Mouse (Mus musculus) kidney, postnatal 0 days (tissue): ENCODE data around the gene Hsd17b6. TPM values are rescaled to one million over a fixed set of nuclear protein-coding genes. Genes with fewer than 3 reads are reported as not detected.
A peak's percentile ranks its signal among the peaks of the same experiment; 100 is the strongest.

Source experiments
- ATAC-seq: fragments of 200-750 bp; cut with Nextera tagmentation; replicated peaks from 2 replicates; pipeline ENCODE4 v1.8.0; 2017; ENCODE audit warnings: low read depth, moderate number of reproducible peaks, moderate TSS enrichment, moderate library complexity; ENCODE audit not compliant: low FRiP score
- DNase-seq: peaks from one replicate; pipeline ENCODE4 v3.0.0-alpha.2; 2016; ENCODE audit warnings: low spot score
- H3K27ac ChIP-seq: fragments of 300-500 bp; sonication (generic); 2 replicates; pipeline ENCODE4 v1.5.1; 2014; ENCODE audit warnings: mild to moderate bottlenecking
- H3K27me3 ChIP-seq: fragments of 300-500 bp; sonication (generic); 2 replicates; pipeline ENCODE4 v1.6.1; 2014; ENCODE audit warnings: low read length, mixed read lengths; ENCODE audit not compliant: insufficient read depth
- H3K36me3 ChIP-seq: fragments of 300-500 bp; sonication (generic); 2 replicates; pipeline ENCODE4 v1.6.1; 2014; ENCODE audit warnings: low read length, mixed read lengths; ENCODE audit not compliant: insufficient read depth
- H3K4me1 ChIP-seq: fragments of 300-500 bp; sonication (generic); replicated peaks from 2 replicates; pipeline ENCODE4 v1.6.1; 2014; ENCODE audit warnings: antibody characterized with exemption, low read length, mixed read lengths; ENCODE audit not compliant: insufficient read depth
- H3K4me2 ChIP-seq: fragments of 300-500 bp; sonication (generic); 2 replicates; pipeline ENCODE4 v1.6.1; 2014; ENCODE audit warnings: mild to moderate bottlenecking, low read length, moderate library complexity, mixed read lengths
- H3K4me3 ChIP-seq: fragments of 300-500 bp; sonication (generic); replicated peaks from 2 replicates; pipeline ENCODE4 v1.5.1; 2014; ENCODE audit warnings: low read depth, low read length
- H3K9ac ChIP-seq: fragments of 300-500 bp; sonication (generic); 2 replicates; pipeline ENCODE4 v1.6.1; 2014; ENCODE audit warnings: low read depth, low read length
- H3K9me3 ChIP-seq: fragments of 300-500 bp; sonication (generic); replicated peaks from 2 replicates; pipeline ENCODE4 v1.6.1; 2016; ENCODE audit warnings: low read length, inconsistent platforms, mixed read lengths
- CTCF ChIP-seq: IDR thresholded peaks from 2 replicates; pipeline ENCODE4 v1.5.1; 2016; ENCODE audit warnings: antibody characterized with exemption, low read depth, mild to moderate bottlenecking, moderate library complexity
- WGBS: fragments of 180-500 bp; shearing (Covaris S2); extraction: QIAGEN DNeasy Blood & Tissue Kit; methylation state at CpG from one replicate; pipeline ENCODE4 v1.1.7; 2014; 5-methylcytosine and 5-hydroxymethylcytosine counted together
- polyA plus RNA-seq: library from polyadenylated mRNA; unstranded; fragments of >200 nt; fragmentation: Nextera tagmentation; extraction: Ambion mirVana; gene quantifications from 2 replicates; pipeline ENCODE4 v1.2.1, GENCODE M21; 2015

Hsd17b6 gene
- polyA plus RNA-seq, 1 experiment from 2014 or later: not detected

GRCm38 (mm10) chr10:127970359-127970831 lies 37.0 kb downstream of the Hsd17b6 start:
- no peaks in the 10 kb centered on the region for H3K36me3 ChIP-seq
- H3K4me1 ChIP-seq: no peaks in the 10 kb centered on the region
- DNase-seq (peak; percentile 33), ATAC-seq (no peak)
- H3K27me3 ChIP-seq: no peaks in the 10 kb centered on the region
- H3K27ac ChIP-seq: no peak overlapping the region
- 44% methylated on average over 3 of the region's 3 CpGs for WGBS
- no peaks in the 10 kb centered on the region for H3K9me3 ChIP-seq
- H3K4me3 ChIP-seq: no peak overlapping the region
- no peak overlapping the region for H3K9ac ChIP-seq
- TF ChIP-seq CTCF: no peak
- H3K4me2 ChIP-seq: no peak overlapping the region

GRCm38 (mm10) chr10:127969820-127970219 lies 37.6 kb downstream of the Hsd17b6 start:
- no peaks in the 10 kb centered on the region for H3K4me1 ChIP-seq
- ATAC-seq: no peak

GRCm38 (mm10) chr10:127966506-127966905 lies 40.9 kb downstream of the Hsd17b6 start:
- no peak overlapping the region for H3K27ac ChIP-seq
- H3K36me3 ChIP-seq: no peaks in the 10 kb centered on the region
- no peaks in the 10 kb centered on the region for H3K27me3 ChIP-seq
- H3K4me2 ChIP-seq: no peak overlapping the region
- 89% methylated on average over 6 of the region's 6 CpGs for WGBS
- TF ChIP-seq CTCF: no peak
- H3K9me3 ChIP-seq: no peaks in the 10 kb centered on the region
- H3K4me3 ChIP-seq: no peak overlapping the region
- no peak overlapping the region for H3K9ac ChIP-seq
- H3K4me1 ChIP-seq: no peaks in the 10 kb centered on the region
- ATAC-seq: no peak
- DNase-seq: no peak

More at GRCm38 (mm10) chr10:127969820-127970219, 37.6 kb downstream of the Hsd17b6 start:
- no peak overlapping the region for H3K4me3 ChIP-seq
- no peak overlapping the region for H3K9ac ChIP-seq
- H3K9me3 ChIP-seq: no peaks in the 10 kb centered on the region
- WGBS: 33% methylated on average over 4 of the region's 4 CpGs
- H3K27me3 ChIP-seq: no peaks in the 10 kb centered on the region
- H3K36me3 ChIP-seq: no peaks in the 10 kb centered on the region
- DNase-seq: no peak
- TF ChIP-seq CTCF: no peak
- no peak overlapping the region for H3K27ac ChIP-seq
- H3K4me2 ChIP-seq: no peak overlapping the region

- ATAC-seq: no peak
Measured at GRCm38 (mm10) chr10:127964004-127964403, 43.4 kb downstream of the Hsd17b6 start.

GRCm38 (mm10) chr10:127962451-127962850 lies 45.0 kb downstream of the Hsd17b6 start:
- DNase-seq: no peak
- Histone ChIP-seq H3K27ac (no peak overlapping the region), H3K4me3 (no peak overlapping the region), H3K9me3 (no peaks in the 10 kb centered on the region), H3K27me3 (no peaks in the 10 kb centered on the region), H3K36me3 (no peaks in the 10 kb centered on the region), H3K9ac (no peak overlapping the region), H3K4me2 (no peak overlapping the region), H3K4me1 (no peaks in the 10 kb centered on the region)
- 59% methylated on average over 3 of the region's 3 CpGs for WGBS
- TF ChIP-seq CTCF: no peak
- no peak for ATAC-seq

More at GRCm38 (mm10) chr10:127964004-127964403, 43.4 kb downstream of the Hsd17b6 start:
- 55% methylated on average over 3 of the region's 3 CpGs for WGBS
- no peak overlapping the region for H3K4me3 ChIP-seq
- no peak overlapping the region for H3K27ac ChIP-seq
- H3K9ac ChIP-seq: no peak overlapping the region
- no peak for TF ChIP-seq CTCF
- no peak for DNase-seq
- H3K27me3 ChIP-seq: no peaks in the 10 kb centered on the region
- no peaks in the 10 kb centered on the region for H3K36me3 ChIP-seq
- no peaks in the 10 kb centered on the region for H3K9me3 ChIP-seq
- no peak overlapping the region for H3K4me2 ChIP-seq
- H3K4me1 ChIP-seq: no peaks in the 10 kb centered on the region

- no peak for TF ChIP-seq CTCF
- Histone ChIP-seq H3K9ac (no peak overlapping the region), H3K36me3 (no peaks in the 10 kb centered on the region), H3K4me2 (no peak overlapping the region), H3K27me3 (no peaks in the 10 kb centered on the region), H3K4me1 (no peaks in the 10 kb centered on the region), H3K4me3 (no peak overlapping the region), H3K9me3 (no peaks in the 10 kb centered on the region), H3K27ac (no peak overlapping the region)
- ATAC-seq (no peak), DNase-seq (no peak)
- WGBS: 90% methylated on average over 7 of the region's 7 CpGs
Measured at GRCm38 (mm10) chr10:127959161-127959679, 48.2 kb downstream of the Hsd17b6 start.
